Mouse (Mus musculus): ENCODE results near the gene Car7. TPM values are rescaled to one million over a fixed set of nuclear protein-coding genes. Genes with fewer than 3 reads are reported as not detected.

The Car7 gene
- polyA plus RNA-seq, 1 experiment, result 48.6 TPM

GRCm38 (mm10) chr8:104538896-104539295, 4.4 kb downstream of the Car7 start:
- Histone ChIP-seq H3K4me1 (ENCODE audit: control insufficient read depth, insufficient read depth, low read length) (peaks cover 5% of the 10 kb centered on the region), H3K27ac (ENCODE audit: insufficient read depth, low read length) (no peak overlapping the region), H3K4me3 (ENCODE audit: insufficient read depth, low read length) (no peak overlapping the region)
- TF ChIP-seq POLR2A (IDR thresholded peaks at IDR 0.05; ENCODE audit: extremely low read depth, insufficient read depth, low read length), result no peak
- TF ChIP-seq CTCF (IDR thresholded peaks at IDR 0.05; ENCODE audit: extremely low read depth, insufficient read depth, low read length), result no peak

- Histone ChIP-seq H3K4me3 (ENCODE audit: insufficient read depth, low read length) (no peak overlapping the region), H3K27ac (ENCODE audit: insufficient read depth, low read length) (0 out of 2 replicates have a peak overlapping the region, but pooled peaks have one; percentile 5), H3K4me1 (ENCODE audit: control insufficient read depth, insufficient read depth, low read length) (peaks cover 5% of the 10 kb centered on the region)
- no peak for TF ChIP-seq CTCF (IDR thresholded peaks at IDR 0.05; ENCODE audit: extremely low read depth, insufficient read depth, low read length)
- no peak for TF ChIP-seq POLR2A (IDR thresholded peaks at IDR 0.05; ENCODE audit: extremely low read depth, insufficient read depth, low read length)
These were observed 5.1 kb downstream of the Car7 start for GRCm38 (mm10) chr8:104539566-104539965.

GRCm38 (mm10) chr8:104540238-104540637, 5.7 kb downstream of the Car7 start:
- no peak for TF ChIP-seq CTCF (IDR thresholded peaks at IDR 0.05; ENCODE audit: extremely low read depth, insufficient read depth, low read length)
- Histone ChIP-seq H3K27ac (ENCODE audit: insufficient read depth, low read length) (0 out of 2 replicates have a peak overlapping the region, but pooled peaks have one; percentile 64), H3K4me1 (ENCODE audit: control insufficient read depth, insufficient read depth, low read length) (peaks cover 5% of the 10 kb centered on the region), H3K4me3 (ENCODE audit: insufficient read depth, low read length) (peak overlapping the region; percentile 49)

- peaks cover 5% of the 10 kb centered on the region for H3K4me1 ChIP-seq (ENCODE audit: control insufficient read depth, insufficient read depth, low read length)
- peak overlapping the region; percentile 90 for H3K27ac ChIP-seq (ENCODE audit: insufficient read depth, low read length)
- H3K4me3 ChIP-seq (ENCODE audit: insufficient read depth, low read length), result peak overlapping the region; percentile 49
- TF ChIP-seq POLR2A (IDR thresholded peaks at IDR 0.05; ENCODE audit: extremely low read depth, insufficient read depth, low read length) (0 out of 2 replicates have a peak, but pooled peaks have one; percentile 36), CTCF (IDR thresholded peaks at IDR 0.05; ENCODE audit: extremely low read depth, insufficient read depth, low read length) (no peak)
These were observed 6.4 kb downstream of the Car7 start for GRCm38 (mm10) chr8:104540710-104541514.

- Histone ChIP-seq H3K27ac (ENCODE audit: insufficient read depth, low read length) (peak overlapping the region; percentile 61), H3K4me3 (ENCODE audit: insufficient read depth, low read length) (peak overlapping the region; percentile 49), H3K4me1 (ENCODE audit: control insufficient read depth, insufficient read depth, low read length) (peaks cover 5% of the 10 kb centered on the region)
- TF ChIP-seq CTCF (IDR thresholded peaks at IDR 0.05; ENCODE audit: extremely low read depth, insufficient read depth, low read length), result no peak
- no peak for TF ChIP-seq POLR2A (IDR thresholded peaks at IDR 0.05; ENCODE audit: extremely low read depth, insufficient read depth, low read length)
These were observed 7.0 kb downstream of the Car7 start for GRCm38 (mm10) chr8:104541515-104541880.

- TF ChIP-seq CTCF (IDR thresholded peaks at IDR 0.05; ENCODE audit: extremely low read depth, insufficient read depth, low read length) (no peak), POLR2A (IDR thresholded peaks at IDR 0.05; ENCODE audit: extremely low read depth, insufficient read depth, low read length) (peak; percentile 67)
- H3K4me3 ChIP-seq (ENCODE audit: insufficient read depth, low read length), result peak overlapping the region; percentile 49
- peaks cover 5% of the 10 kb centered on the region for H3K4me1 ChIP-seq (ENCODE audit: control insufficient read depth, insufficient read depth, low read length)
- H3K27ac ChIP-seq (ENCODE audit: insufficient read depth, low read length), result peak overlapping the region; percentile 61
These were observed 7.7 kb downstream of the Car7 start for GRCm38 (mm10) chr8:104542160-104542559.

- no peak overlapping the region; the same call in 1 of the 2 replicates for H3K4me3 ChIP-seq (ENCODE audit: insufficient read depth, low read length)
- TF ChIP-seq POLR2A (IDR thresholded peaks at IDR 0.05; ENCODE audit: extremely low read depth, insufficient read depth, low read length) (no peak), CTCF (IDR thresholded peaks at IDR 0.05; ENCODE audit: extremely low read depth, insufficient read depth, low read length) (no peak)
- H3K4me1 ChIP-seq (ENCODE audit: control insufficient read depth, insufficient read depth, low read length), result peaks cover 5% of the 10 kb centered on the region
These were observed 9.1 kb downstream of the Car7 start for GRCm38 (mm10) chr8:104543440-104544045.

GRCm38 (mm10) chr8:104555191-104555590, 20.7 kb downstream of the Car7 start:
- no peak for TF ChIP-seq CTCF (IDR thresholded peaks at IDR 0.05; ENCODE audit: extremely low read depth, insufficient read depth, low read length)
- TF ChIP-seq POLR2A (IDR thresholded peaks at IDR 0.05; ENCODE audit: extremely low read depth, insufficient read depth, low read length), result no peak
- H3K4me3 ChIP-seq (ENCODE audit: insufficient read depth, low read length), result no peak overlapping the region
- H3K27ac ChIP-seq (ENCODE audit: insufficient read depth, low read length), result no peak overlapping the region
- no peaks in the 10 kb centered on the region for H3K4me1 ChIP-seq (ENCODE audit: control insufficient read depth, insufficient read depth, low read length)

More at GRCm38 (mm10) chr8:104543440-104544045, 9.1 kb downstream of the Car7 start:
- no peak overlapping the region for H3K27ac ChIP-seq (ENCODE audit: insufficient read depth, low read length)

- H3K4me3 ChIP-seq (ENCODE audit: insufficient read depth, low read length), result no peak overlapping the region
- H3K27ac ChIP-seq (ENCODE audit: insufficient read depth, low read length), result no peak overlapping the region
- no peaks in the 10 kb centered on the region for H3K4me1 ChIP-seq (ENCODE audit: control insufficient read depth, insufficient read depth, low read length)
- TF ChIP-seq POLR2A (IDR thresholded peaks at IDR 0.05; ENCODE audit: extremely low read depth, insufficient read depth, low read length), result no peak
- TF ChIP-seq CTCF (IDR thresholded peaks at IDR 0.05; ENCODE audit: extremely low read depth, insufficient read depth, low read length), result no peak
These were observed 22.7 kb downstream of the Car7 start for GRCm38 (mm10) chr8:104557226-104557625.

GRCm38 (mm10) chr8:104560731-104561130, 26.2 kb downstream of the Car7 start:
- no peak overlapping the region for H3K27ac ChIP-seq (ENCODE audit: insufficient read depth, low read length)
- H3K4me1 ChIP-seq (ENCODE audit: control insufficient read depth, insufficient read depth, low read length), result no peaks in the 10 kb centered on the region
- TF ChIP-seq POLR2A (IDR thresholded peaks at IDR 0.05; ENCODE audit: extremely low read depth, insufficient read depth, low read length) (no peak), CTCF (IDR thresholded peaks at IDR 0.05; ENCODE audit: extremely low read depth, insufficient read depth, low read length) (no peak)
- no peak overlapping the region for H3K4me3 ChIP-seq (ENCODE audit: insufficient read depth, low read length)
